7 mouse cellular contexts compared by ENCODE assay signal in genomic region chr2:165287202-165287984, GRCm38 (mm10). TPM values are rescaled to one million over a fixed set of nuclear protein-coding genes. Genes with fewer than 3 reads are reported as not detected.
DNase-seq lines count a peak whose midpoint lies in the region; ATAC-seq lines count a peak whose summit lies in the region.

Gene Slc35c2 (minus strand): TSS chr2:165287869.

- peaks cover 40% of the 10 kb centered on the region for H3K4me1 ChIP-seq in embryonic facial prominence, embryonic 10.5 days
- H3K4me1 ChIP-seq in limb, embryonic 10.5 days = peaks cover 41% of the 10 kb centered on the region
- peaks cover 38% of the 10 kb centered on the region for H3K4me1 ChIP-seq in midbrain, embryonic 13.5 days (replicated peaks)

- H3K4me2 ChIP-seq in midbrain, embryonic 13.5 days (replicated peaks) = peak within 1 kb of the TSS; percentile 98

- H3K27me3 ChIP-seq in embryonic facial prominence, embryonic 10.5 days (replicated peaks; ENCODE audit: low read depth, poor library complexity, severe bottlenecking) = no peaks in the 10 kb centered on the region
- H3K27me3 ChIP-seq in limb, embryonic 10.5 days (ENCODE audit: low read depth, poor library complexity, severe bottlenecking) = no peaks in the 10 kb centered on the region
- H3K27me3 ChIP-seq in midbrain, embryonic 13.5 days = no peaks in the 10 kb centered on the region

- H3K27ac ChIP-seq in embryonic facial prominence, embryonic 10.5 days (replicated peaks) = peak within 1 kb of the TSS; percentile 89
- H3K27ac ChIP-seq in limb, embryonic 10.5 days = peak within 1 kb of the TSS; percentile 86
- H3K27ac ChIP-seq in midbrain, embryonic 13.5 days = peak within 1 kb of the TSS; percentile 66

- peaks cover 42% of the 10 kb centered on the region for H3K36me3 ChIP-seq in embryonic facial prominence, embryonic 10.5 days (replicated peaks)
- H3K36me3 ChIP-seq in limb, embryonic 10.5 days = peaks cover 43% of the 10 kb centered on the region
- H3K36me3 ChIP-seq in midbrain, embryonic 13.5 days = peaks cover 43% of the 10 kb centered on the region

- peak within 1 kb of the TSS; percentile 94 for H3K4me3 ChIP-seq in embryonic facial prominence, embryonic 10.5 days
- H3K4me3 ChIP-seq in limb, embryonic 10.5 days = peak within 1 kb of the TSS; percentile 78
- H3K4me3 ChIP-seq in midbrain, embryonic 13.5 days (replicated peaks) = peak within 1 kb of the TSS; percentile 77

- WGBS in embryonic facial prominence, embryonic 10.5 days = under 1% methylated on average over 49 of the region's 49 CpGs
- WGBS in limb, embryonic 10.5 days = 2% methylated on average over 49 of the region's 49 CpGs
- under 1% methylated on average over 49 of the region's 49 CpGs for WGBS in midbrain, embryonic 13.5 days

- ATAC-seq in granulocyte monocyte progenitor cell, adult 5-6 weeks (replicated peaks; ENCODE audit: poor library complexity, severe bottlenecking) = peak; percentile 57
- peak; percentile 95 for ATAC-seq in midbrain, embryonic 13.5 days

- H3K9me3 ChIP-seq in embryonic facial prominence, embryonic 10.5 days = no peaks in the 10 kb centered on the region
- H3K9me3 ChIP-seq in limb, embryonic 10.5 days (replicated peaks) = no peaks in the 10 kb centered on the region
- H3K9me3 ChIP-seq in midbrain, embryonic 13.5 days = no peaks in the 10 kb centered on the region

- DNase-seq in adrenal gland, postnatal 10 days = peak; percentile 95
- DNase-seq in embryonic facial prominence, embryonic 10.5 days (ENCODE audit: low spot score) = peak; percentile 95
- DNase-seq in kidney, adult 11 months = peak; percentile 90
- DNase-seq in limb, embryonic 10.5 days (ENCODE audit: low spot score) = peak; percentile 97
- DNase-seq in spleen, adult 18-20 months = peak; percentile 78 to 93

- H3K9ac ChIP-seq in midbrain, embryonic 13.5 days (replicated peaks) = peak within 1 kb of the TSS; percentile 78

RNA-seq across cellular contexts. Expression of gene Slc35c2, which starts in this region (rescaled TPM):
- total RNA-seq in adrenal gland, postnatal 10 days (2021) = 10 to 100 TPM; 33.0 to 34.1 TPM
- 59.2 and 64.6 TPM in 2 replicates for polyA plus RNA-seq in embryonic facial prominence, embryonic 10.5 days (2016; fragmentation: Nextera tagmentation; extraction: Ambion mirVana)
- total RNA-seq in granulocyte monocyte progenitor cell, adult 5-6 weeks (2014; fragmentation: Nextera tagmentation) = 90.6 and 93.9 TPM in 2 replicates
- total RNA-seq in granulocyte monocyte progenitor cell, adult 5-6 weeks (2017) = 79.6 and 89.9 TPM in 2 replicates
- polyA plus RNA-seq in limb, embryonic 10.5 days (2016; fragmentation: Nextera tagmentation; extraction: Ambion mirVana) = 61.3 and 65.5 TPM in 2 replicates
- polyA plus RNA-seq in midbrain, embryonic 13.5 days (2015; fragmentation: Nextera tagmentation; extraction: Ambion mirVana) = 69.6 and 73.8 TPM in 2 replicates

Comparison
In these comparisons a context has a peak if more than half of its experiments do, and no peak if none do; other contexts are left out.
1. Peak in every context shown above with its lines: DNase-seq, ATAC-seq, H3K4me3 ChIP-seq and H3K27ac ChIP-seq.